Mouse (Mus musculus) intestine, embryonic 15.5 days (tissue): ENCODE measurements around the gene Fbxo36. TPM values are rescaled to one million over a fixed set of nuclear protein-coding genes. Genes with fewer than 3 reads are reported as not detected.

ENCODE experiments used
- ATAC-seq: fragments of 200-750 bp; cut with Nextera tagmentation; 2 replicates; pipeline ENCODE4 v1.8.0; 2017; ENCODE audit warnings: moderate TSS enrichment, moderate library complexity
- H3K27ac ChIP-seq: fragments of 300-500 bp; sonication (generic); 2 replicates; pipeline ENCODE4 v1.5.1; 2015; ENCODE audit warnings: mild to moderate bottlenecking, inconsistent platforms
- H3K27me3 ChIP-seq: fragments of 300-500 bp; sonication (generic); replicated peaks from 2 replicates; pipeline ENCODE4 v1.6.1; 2015; ENCODE audit warnings: inconsistent platforms
- H3K36me3 ChIP-seq: fragments of 300-500 bp; sonication (generic); 2 replicates; pipeline ENCODE4 v1.6.1; 2015; ENCODE audit warnings: inconsistent platforms
- H3K4me1 ChIP-seq: fragments of 300-500 bp; sonication (generic); replicated peaks from 2 replicates; pipeline ENCODE4 v1.6.1; 2015; ENCODE audit warnings: inconsistent platforms
- H3K4me2 ChIP-seq: fragments of 300-500 bp; sonication (generic); replicated peaks from 2 replicates; pipeline ENCODE4 v1.6.1; 2015; ENCODE audit warnings: mild to moderate bottlenecking, inconsistent platforms
- H3K4me3 ChIP-seq: fragments of 300-500 bp; sonication (generic); replicated peaks from 2 replicates; pipeline ENCODE4 v1.5.1; 2015; ENCODE audit warnings: inconsistent platforms
- H3K9ac ChIP-seq: fragments of 300-500 bp; sonication (generic); 2 replicates; pipeline ENCODE4 v1.6.1; 2015; ENCODE audit warnings: inconsistent platforms
- H3K9me3 ChIP-seq: fragments of 300-500 bp; sonication (generic); 2 replicates; pipeline ENCODE4 v1.6.1; 2016; ENCODE audit warnings: inconsistent platforms
- WGBS: fragments of 180-500 bp; shearing (Covaris S2); methylation state at CpG from one replicate; pipeline ENCODE4 v1.1.7; 2015; 5-methylcytosine and 5-hydroxymethylcytosine counted together
- polyA plus RNA-seq: library from polyadenylated mRNA; unstranded; fragments of >200 nt; fragmentation: Nextera tagmentation; extraction: Ambion mirVana; gene quantifications from 2 replicates; pipeline ENCODE4 v1.2.1, GENCODE M21; 2015

Gene Fbxo36
- polyA plus RNA-seq, 1 experiment from 2014 or later = 12.3 TPM

DNA sequence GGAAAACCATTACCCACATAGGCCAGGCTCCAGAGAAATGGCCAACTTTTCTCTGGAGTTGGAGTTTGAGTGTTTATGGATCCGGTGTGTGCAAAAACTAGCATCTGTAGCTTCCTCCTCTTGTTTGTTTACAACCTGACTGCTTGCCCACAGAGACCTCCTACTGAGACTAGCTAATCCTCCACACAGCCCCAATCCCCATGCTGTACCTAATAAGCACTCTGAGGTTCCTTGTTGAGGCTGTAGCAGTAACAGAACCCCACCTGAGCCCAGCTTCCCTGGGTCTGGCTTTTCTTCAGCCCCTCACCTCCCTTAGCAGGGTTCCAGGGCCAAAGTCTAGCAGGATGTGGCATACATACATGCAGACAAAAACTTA, 21.6 kb downstream of the Fbxo36 start:
- H3K27me3 ChIP-seq = no peaks in the 10 kb centered on the region
- ATAC-seq = no peak
- no peaks in the 10 kb centered on the region for H3K36me3 ChIP-seq
- no peaks in the 10 kb centered on the region for H3K9me3 ChIP-seq
- WGBS = 51% methylated on average over 1 of the region's 1 CpGs
- H3K4me3 ChIP-seq = no peak overlapping the region
- H3K9ac ChIP-seq = no peak overlapping the region
- no peak overlapping the region for H3K27ac ChIP-seq
- H3K4me2 ChIP-seq = no peak overlapping the region
- H3K4me1 ChIP-seq = no peaks in the 10 kb centered on the region

DNA sequence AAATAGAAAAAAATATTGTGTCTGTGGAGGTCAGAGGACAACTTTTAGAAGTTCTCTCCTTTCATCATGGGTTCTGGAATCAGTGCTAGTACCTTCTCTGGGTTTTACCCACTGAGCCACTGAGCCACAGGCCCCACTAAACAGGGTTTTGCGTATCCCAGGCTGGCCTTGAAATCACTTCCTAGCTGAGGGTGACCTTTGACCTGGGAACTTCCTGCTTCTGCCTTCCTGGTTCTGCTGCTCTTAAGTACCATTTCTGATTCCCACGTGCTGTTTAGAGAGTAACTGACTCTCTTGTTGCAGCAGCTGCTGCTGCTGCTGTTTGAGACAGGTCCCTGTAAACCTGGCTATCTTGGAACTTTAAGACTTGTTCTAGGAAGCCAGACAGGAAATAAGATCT, 25.0 kb downstream of the Fbxo36 start:
- Histone ChIP-seq H3K9ac (no peak overlapping the region), H3K4me1 (no peaks in the 10 kb centered on the region), H3K27ac (no peak overlapping the region), H3K4me3 (no peak overlapping the region), H3K9me3 (no peaks in the 10 kb centered on the region), H3K36me3 (no peaks in the 10 kb centered on the region), H3K4me2 (no peak overlapping the region), H3K27me3 (no peaks in the 10 kb centered on the region)
- 47% methylated on average over 2 of the region's 2 CpGs for WGBS
- ATAC-seq = no peak

DNA sequence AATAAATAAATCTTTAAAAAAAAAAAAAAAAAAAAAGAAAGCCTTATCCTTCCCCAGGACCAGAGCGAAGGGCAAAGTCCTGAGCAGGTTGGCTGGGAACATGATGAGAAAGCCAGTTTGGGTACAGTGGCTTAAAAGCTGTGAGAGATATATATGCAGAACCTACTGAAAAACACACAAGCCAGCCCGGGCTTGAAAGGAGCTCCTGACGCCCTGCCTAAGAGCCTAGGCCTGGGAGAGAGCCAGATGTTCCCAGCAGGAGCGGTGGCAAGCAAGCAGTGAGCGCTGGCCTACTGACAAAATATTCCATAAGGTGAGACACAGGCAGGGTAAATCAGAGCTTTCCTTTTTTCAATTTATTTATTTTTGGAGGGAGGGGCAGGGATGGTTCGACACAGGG, 26.6 kb downstream of the Fbxo36 start:
- no peaks in the 10 kb centered on the region for H3K27me3 ChIP-seq
- no peaks in the 10 kb centered on the region for H3K9me3 ChIP-seq
- no peak overlapping the region for H3K27ac ChIP-seq
- no peaks in the 10 kb centered on the region for H3K4me1 ChIP-seq
- no peaks in the 10 kb centered on the region for H3K36me3 ChIP-seq
- no peak overlapping the region for H3K4me2 ChIP-seq
- ATAC-seq = no peak
- no peak overlapping the region for H3K9ac ChIP-seq
- WGBS = 90% methylated on average over 6 of the region's 6 CpGs
- no peak overlapping the region for H3K4me3 ChIP-seq

DNA sequence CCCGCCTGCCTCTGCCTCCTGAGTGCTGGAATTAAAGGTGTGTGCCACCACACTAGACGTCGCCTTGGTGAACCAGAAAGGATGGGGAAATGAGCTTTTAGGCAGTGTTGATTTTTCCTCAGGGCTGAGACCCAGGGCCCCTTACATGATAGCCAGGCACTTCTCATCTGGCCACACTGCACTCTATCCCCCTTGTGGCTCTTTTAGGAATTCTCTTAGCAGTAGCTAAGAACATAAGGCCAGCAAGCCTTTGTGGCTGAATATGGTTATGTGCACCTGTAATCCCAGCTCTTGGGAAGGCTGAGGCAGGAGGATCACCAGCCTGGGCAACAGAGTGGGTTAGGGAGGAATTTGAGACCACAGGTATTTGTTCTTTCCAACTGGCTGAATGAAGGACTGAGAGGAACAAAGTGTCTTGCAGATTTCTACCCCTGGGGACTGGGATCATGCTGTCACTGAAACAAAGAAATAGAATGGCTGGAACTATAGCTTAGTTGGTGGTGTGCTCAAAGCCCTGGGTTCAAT, 27.1 kb downstream of the Fbxo36 start:
- no peaks in the 10 kb centered on the region for H3K27me3 ChIP-seq
- H3K9me3 ChIP-seq = no peaks in the 10 kb centered on the region
- no peaks in the 10 kb centered on the region for H3K36me3 ChIP-seq
- no peak overlapping the region for H3K4me2 ChIP-seq
- no peak overlapping the region for H3K4me3 ChIP-seq
- H3K9ac ChIP-seq = no peak overlapping the region
- no peaks in the 10 kb centered on the region for H3K4me1 ChIP-seq
- WGBS = 89% methylated on average over 3 of the region's 3 CpGs
- ATAC-seq = no peak
- no peak overlapping the region for H3K27ac ChIP-seq

DNA sequence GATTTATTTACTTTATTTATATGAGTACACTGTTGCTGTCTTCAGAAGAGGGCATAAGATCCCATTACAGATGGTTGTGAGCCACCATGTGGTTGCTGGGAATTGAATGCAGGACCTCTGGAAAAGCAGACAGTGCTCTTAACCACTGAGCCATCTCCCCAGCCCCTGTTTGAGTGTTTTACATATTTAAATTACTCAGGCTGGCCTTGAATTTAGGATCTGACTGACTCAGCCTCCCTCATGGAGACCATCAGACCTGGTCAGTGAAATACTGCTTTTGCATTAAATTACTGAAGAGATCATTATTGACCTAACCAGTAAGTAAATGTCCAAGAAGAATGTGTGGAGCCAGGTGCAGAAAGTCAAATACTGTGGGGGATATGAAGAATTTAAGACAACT, 28.7 kb downstream of the Fbxo36 start:
- Histone ChIP-seq H3K9me3 (no peaks in the 10 kb centered on the region), H3K9ac (no peak overlapping the region), H3K27me3 (no peaks in the 10 kb centered on the region), H3K4me1 (no peaks in the 10 kb centered on the region), H3K36me3 (no peaks in the 10 kb centered on the region), H3K4me3 (no peak overlapping the region), H3K27ac (no peak overlapping the region), H3K4me2 (no peak overlapping the region)
- no peak for ATAC-seq

DNA sequence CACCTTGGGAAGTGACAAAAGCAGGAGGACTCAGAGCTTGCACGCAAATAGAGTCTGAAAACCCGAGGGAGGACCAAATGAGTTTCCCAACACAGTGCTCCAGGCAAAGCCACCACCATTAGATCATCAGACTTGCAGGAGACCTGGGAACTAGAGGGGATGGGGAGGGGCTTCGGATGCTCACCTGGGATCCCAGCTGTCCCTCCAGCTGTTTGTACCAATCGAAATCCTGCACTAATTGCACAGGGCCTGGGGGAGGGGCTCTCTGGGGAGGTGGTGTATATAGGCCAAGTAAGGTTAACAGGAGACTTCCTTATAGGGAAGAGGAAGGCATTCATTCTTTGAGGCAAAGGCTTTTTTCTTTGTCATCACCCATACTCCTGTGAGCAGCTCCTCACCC, 29.2 kb downstream of the Fbxo36 start:
- Histone ChIP-seq H3K27me3 (no peaks in the 10 kb centered on the region), H3K4me2 (no peak overlapping the region), H3K27ac (no peak overlapping the region), H3K9ac (no peak overlapping the region), H3K9me3 (no peaks in the 10 kb centered on the region), H3K4me3 (no peak overlapping the region), H3K36me3 (no peaks in the 10 kb centered on the region), H3K4me1 (no peaks in the 10 kb centered on the region)
- 69% methylated on average over 4 of the region's 4 CpGs for WGBS
- ATAC-seq = no peak

DNA sequence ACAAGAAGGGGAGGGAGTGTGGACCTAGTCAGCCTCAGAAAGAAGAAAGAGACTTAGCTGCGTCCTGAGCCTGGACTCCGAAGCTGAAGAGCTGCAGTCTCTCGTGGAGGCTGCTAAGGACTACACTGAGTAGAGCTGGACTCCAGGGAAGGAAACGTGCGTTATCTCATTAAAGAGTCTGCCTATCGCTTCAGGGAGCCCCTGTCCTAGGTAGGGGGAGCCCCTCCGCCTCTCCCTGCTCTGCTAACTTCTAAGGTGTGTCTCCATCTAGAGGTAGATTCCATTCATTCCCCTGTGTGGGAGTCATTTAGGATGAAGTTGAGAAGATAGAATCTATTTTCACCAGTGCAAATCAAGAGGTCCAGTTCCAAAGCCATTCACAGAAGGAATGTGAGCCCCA, 29.9 kb downstream of the Fbxo36 start:
- peak overlapping the region; percentile 33; the same call in 1 of the 2 replicates for H3K4me2 ChIP-seq
- ATAC-seq = peak; percentile 67

DNA sequence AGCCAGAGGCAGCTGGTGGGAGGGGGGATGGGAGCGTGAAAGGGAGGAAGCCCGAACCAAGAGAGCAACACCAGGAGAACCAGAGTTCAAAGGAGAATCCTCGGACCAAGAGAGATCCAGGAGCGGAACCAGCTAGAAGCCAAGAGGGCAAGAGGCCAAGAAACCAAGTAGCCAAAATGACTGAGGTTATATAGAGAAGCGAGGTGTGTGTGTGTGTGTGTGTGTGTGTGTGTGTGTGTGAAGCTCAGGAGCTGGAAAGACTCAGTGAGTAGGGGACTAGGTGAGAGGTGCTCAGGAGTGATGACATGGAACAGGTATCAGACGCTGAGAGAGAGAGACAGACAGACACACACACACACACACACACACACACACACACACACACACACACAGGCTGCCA, 31.5 kb downstream of the Fbxo36 start:
- Histone ChIP-seq H3K27me3 (no peaks in the 10 kb centered on the region), H3K9ac (no peak overlapping the region), H3K4me1 (no peaks in the 10 kb centered on the region), H3K9me3 (no peaks in the 10 kb centered on the region), H3K4me3 (no peak overlapping the region), H3K36me3 (no peaks in the 10 kb centered on the region), H3K27ac (no peak overlapping the region), H3K4me2 (no peak overlapping the region)
- 63% methylated on average over 6 of the region's 6 CpGs for WGBS
- no peak for ATAC-seq

More for the DNA sequence above, 29.9 kb downstream of the Fbxo36 start:
- WGBS = 38% methylated on average over 7 of the region's 7 CpGs
- no peaks in the 10 kb centered on the region for H3K4me1 ChIP-seq
- H3K4me3 ChIP-seq = no peak overlapping the region
- no peak overlapping the region for H3K9ac ChIP-seq
- no peaks in the 10 kb centered on the region for H3K27me3 ChIP-seq
- no peaks in the 10 kb centered on the region for H3K9me3 ChIP-seq
- no peaks in the 10 kb centered on the region for H3K36me3 ChIP-seq
- no peak overlapping the region for H3K27ac ChIP-seq

DNA sequence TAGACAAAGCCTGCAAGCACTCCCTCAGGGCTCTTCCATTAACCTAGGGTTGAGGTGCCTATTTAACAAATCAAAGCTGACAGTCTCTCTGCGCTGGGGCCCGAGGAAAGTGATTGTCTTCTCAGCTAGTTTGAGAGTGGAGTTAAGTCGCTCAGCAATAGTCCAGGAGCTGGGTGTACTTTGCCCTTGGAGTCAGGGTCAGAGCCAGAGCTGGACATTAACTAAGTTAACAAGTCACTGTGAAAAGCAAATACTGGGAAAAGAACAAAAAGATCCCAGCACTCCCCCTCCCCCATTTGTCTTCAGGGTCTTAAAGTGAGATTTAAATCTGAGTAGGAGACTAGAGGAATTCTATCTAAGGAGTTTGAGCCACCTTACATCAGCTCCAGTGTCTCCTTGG, 32.5 kb downstream of the Fbxo36 start:
- Histone ChIP-seq H3K27ac (no peak overlapping the region), H3K4me2 (no peak overlapping the region), H3K9me3 (no peaks in the 10 kb centered on the region), H3K36me3 (no peaks in the 10 kb centered on the region), H3K4me3 (no peak overlapping the region), H3K27me3 (no peaks in the 10 kb centered on the region), H3K4me1 (no peaks in the 10 kb centered on the region), H3K9ac (no peak overlapping the region)
- WGBS = 23% methylated on average over 3 of the region's 3 CpGs
- ATAC-seq = peak; percentile 41; the same call in 1 of the 2 replicates

DNA sequence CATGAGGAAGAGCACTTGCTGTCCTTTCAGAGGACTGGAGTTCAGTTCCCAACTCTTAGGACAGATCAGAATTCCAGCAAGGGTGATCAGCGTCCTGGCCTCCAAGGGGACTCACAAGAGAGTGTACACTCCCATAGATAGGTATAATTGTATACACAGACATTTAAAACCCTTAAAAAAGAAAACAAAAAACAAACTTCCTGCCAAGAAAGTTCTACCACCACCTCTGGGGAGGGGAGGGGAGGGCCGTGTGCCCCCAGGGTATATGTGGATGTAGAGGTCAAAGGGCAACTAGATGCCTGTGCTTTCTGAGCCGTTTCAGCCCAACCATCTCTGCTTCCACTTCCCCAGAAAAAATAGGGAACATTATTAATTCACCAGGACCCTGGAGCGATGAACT, 33.3 kb downstream of the Fbxo36 start:
- Histone ChIP-seq H3K9ac (no peak overlapping the region), H3K4me2 (no peak overlapping the region), H3K9me3 (no peaks in the 10 kb centered on the region), H3K4me1 (no peaks in the 10 kb centered on the region), H3K4me3 (no peak overlapping the region), H3K36me3 (no peaks in the 10 kb centered on the region), H3K27ac (no peak overlapping the region), H3K27me3 (no peaks in the 10 kb centered on the region)
- 54% methylated on average over 4 of the region's 4 CpGs for WGBS
- ATAC-seq = no peak

DNA sequence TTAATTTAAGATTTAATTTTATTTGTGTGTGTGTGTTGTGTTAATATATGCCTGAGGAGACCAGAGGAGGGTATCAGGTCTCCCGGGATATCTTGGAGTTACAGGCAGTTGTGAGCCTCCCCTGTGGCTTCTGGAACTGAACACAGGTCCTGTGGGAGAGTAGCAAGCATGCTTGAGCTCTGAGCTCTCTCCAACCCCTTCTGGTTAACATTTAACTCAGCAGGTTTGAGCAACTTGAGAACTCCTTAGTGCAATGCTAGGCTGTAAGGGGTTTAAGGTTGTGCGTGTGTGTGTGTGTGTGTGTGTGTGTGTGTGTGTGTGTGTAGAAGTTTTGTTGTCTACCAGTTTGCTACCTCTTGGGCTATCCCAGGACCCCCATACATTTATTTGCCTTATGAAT, 37.9 kb downstream of the Fbxo36 start:
- no peaks in the 10 kb centered on the region for H3K36me3 ChIP-seq
- no peak overlapping the region for H3K9ac ChIP-seq
- H3K9me3 ChIP-seq = no peaks in the 10 kb centered on the region
- H3K27me3 ChIP-seq = no peaks in the 10 kb centered on the region
- H3K4me2 ChIP-seq = no peak overlapping the region
- peak; percentile 60; the same call in 1 of the 2 replicates for ATAC-seq
- H3K4me1 ChIP-seq = no peaks in the 10 kb centered on the region
- no peak overlapping the region for H3K4me3 ChIP-seq
- WGBS = 63% methylated on average over 2 of the region's 2 CpGs
- H3K27ac ChIP-seq = no peak overlapping the region

DNA sequence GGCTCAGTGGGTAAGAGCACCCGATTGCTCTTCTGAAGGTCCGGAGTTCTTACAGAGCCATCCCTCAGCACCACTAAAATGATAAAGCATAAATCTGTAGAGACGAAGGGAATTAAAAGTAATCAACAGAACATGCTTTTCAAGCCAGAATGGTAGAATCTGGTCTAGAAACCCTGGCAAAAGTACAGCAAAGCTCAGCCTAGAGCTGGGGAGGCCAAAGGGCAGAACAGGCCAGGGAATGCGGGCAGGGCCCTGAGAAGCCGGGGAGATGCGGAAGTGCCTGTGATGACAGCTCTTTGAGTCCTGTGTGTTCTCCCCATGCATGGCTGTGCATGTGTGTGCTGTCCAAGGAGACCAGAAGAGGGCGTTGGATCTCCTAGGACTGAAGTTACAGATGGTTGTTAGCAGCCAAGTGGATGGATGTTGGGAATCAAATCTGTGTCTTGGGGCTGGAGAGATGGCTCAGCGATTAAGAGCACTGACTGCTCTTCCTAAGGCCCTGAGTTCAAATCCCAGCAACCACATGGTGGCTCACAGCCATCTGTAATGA, 40.0 kb downstream of the Fbxo36 start:
- no peak overlapping the region for H3K4me3 ChIP-seq
- no peak overlapping the region for H3K9ac ChIP-seq
- 93% methylated on average over 8 of the region's 8 CpGs for WGBS
- no peak overlapping the region for H3K27ac ChIP-seq
- H3K27me3 ChIP-seq = no peaks in the 10 kb centered on the region
- ATAC-seq = no peak
- H3K4me2 ChIP-seq = no peak overlapping the region
- no peaks in the 10 kb centered on the region for H3K36me3 ChIP-seq
- H3K9me3 ChIP-seq = no peaks in the 10 kb centered on the region
- no peaks in the 10 kb centered on the region for H3K4me1 ChIP-seq

DNA sequence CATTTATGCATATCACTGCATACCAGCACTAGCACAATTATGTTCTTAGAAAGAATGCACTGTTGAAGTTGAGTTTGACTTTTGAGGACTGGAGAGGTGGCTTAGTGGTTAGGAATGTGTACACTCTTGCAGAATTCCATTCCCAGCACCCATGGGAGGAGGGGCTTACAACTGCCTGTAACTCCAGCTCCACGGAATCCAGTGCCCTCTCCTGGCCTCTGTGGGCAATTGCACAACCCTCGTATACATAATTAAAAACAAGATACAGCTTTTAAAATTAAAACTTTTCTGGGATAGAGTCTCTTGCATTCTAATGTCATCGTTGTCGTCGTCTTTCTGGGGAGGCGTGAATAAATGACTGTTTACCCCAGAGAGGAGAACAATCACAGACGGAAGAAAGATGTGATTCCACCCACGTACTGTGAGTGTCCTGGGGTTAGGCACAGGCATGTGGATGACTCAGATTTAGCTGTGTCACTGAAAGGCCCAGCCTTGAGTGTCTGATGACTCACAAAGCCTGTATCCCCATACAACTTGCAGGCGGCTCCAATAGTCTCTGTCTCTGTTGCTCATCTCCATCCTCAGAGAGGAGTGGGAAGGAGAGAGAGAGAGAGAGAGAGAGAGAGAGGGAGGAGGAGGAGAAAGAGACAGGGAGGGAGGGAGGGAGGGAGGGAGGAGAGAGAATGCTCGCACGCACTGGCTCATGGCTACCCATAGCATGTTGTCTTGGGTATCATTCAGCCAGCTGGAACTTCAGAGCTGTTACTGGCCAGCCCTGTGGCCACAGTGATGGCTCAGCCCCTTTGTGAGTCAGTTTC, 41.8 kb downstream of the Fbxo36 start:
- Histone ChIP-seq H3K4me3 (no peak overlapping the region), H3K4me1 (no peaks in the 10 kb centered on the region), H3K27me3 (no peaks in the 10 kb centered on the region), H3K4me2 (no peak overlapping the region), H3K9me3 (no peaks in the 10 kb centered on the region), H3K36me3 (no peaks in the 10 kb centered on the region), H3K9ac (no peak overlapping the region), H3K27ac (no peak overlapping the region)
- 66% methylated on average over 11 of the region's 11 CpGs for WGBS
- ATAC-seq = 0 out of 2 replicates have a peak, but pooled peaks have one; percentile 44
